8 mouse cellular contexts compared by ENCODE assay signal in genomic region chr5:145234636-145235035, GRCm38 (mm10). TPM values are rescaled to one million over a fixed set of nuclear protein-coding genes. Genes with fewer than 3 reads are reported as not detected.
A peak's percentile ranks its signal among the peaks of the same experiment; 100 is the strongest.
DNase-seq lines count a peak whose midpoint lies in the region; ATAC-seq and TF ChIP-seq lines count a peak whose summit lies in the region.

No protein-coding gene starts in this region.

- no peaks in the 10 kb centered on the region for H3K9me3 ChIP-seq in midbrain, postnatal 0 days (ENCODE audit: low read length)
- no peaks in the 10 kb centered on the region for H3K9me3 ChIP-seq in midbrain, embryonic 15.5 days

- peaks cover 47% of the 10 kb centered on the region for H3K36me3 ChIP-seq in midbrain, postnatal 0 days (ENCODE audit: insufficient read depth, low read length)
- H3K36me3 ChIP-seq in midbrain, embryonic 15.5 days (replicated peaks): peaks cover 31% of the 10 kb centered on the region

- peaks cover 5% of the 10 kb centered on the region for H3K4me1 ChIP-seq in midbrain, postnatal 0 days (ENCODE audit: insufficient read depth, low read length)
- peaks cover 23% of the 10 kb centered on the region for H3K4me1 ChIP-seq in midbrain, embryonic 15.5 days

- intact Hi-C loops in gastrocnemius, adult 2 months (cut with DNase I): loop anchor here (10.0 kb wide), 1 partner anchor 150 kb away; the partner anchor contains the start of genes Arpc1a and Kpna7

- H3K4me3 ChIP-seq in gastrocnemius, adult 2 months: no peak overlapping the region
- H3K4me3 ChIP-seq in midbrain, postnatal 0 days (ENCODE audit: low read depth, low read length): no peak overlapping the region
- H3K4me3 ChIP-seq in midbrain, embryonic 15.5 days: no peak overlapping the region

- no peak overlapping the region for H3K27ac ChIP-seq in gastrocnemius, adult 2 months
- no peak overlapping the region for H3K27ac ChIP-seq in midbrain, postnatal 0 days (ENCODE audit: low read depth, low read length)
- H3K27ac ChIP-seq in midbrain, embryonic 15.5 days: no peak overlapping the region

- TF ChIP-seq CTCF in gastrocnemius, adult 2 months (IDR thresholded peaks at IDR 0.05): peak; percentile 58
- TF ChIP-seq CTCF in midbrain, postnatal 0 days (IDR thresholded peaks at IDR 0.05): peak; percentile 77

- H3K27me3 ChIP-seq in midbrain, postnatal 0 days (ENCODE audit: insufficient read depth, low read length): no peaks in the 10 kb centered on the region
- no peaks in the 10 kb centered on the region for H3K27me3 ChIP-seq in midbrain, embryonic 15.5 days (replicated peaks)

- no peak for DNase-seq in gastrocnemius, adult 2 months
- no peak for DNase-seq in gastrocnemius, postnatal 25 days
- DNase-seq in midbrain, postnatal 0 days (ENCODE audit: low spot score): peak; percentile 46
- peak; percentile 38 for DNase-seq in embryo, embryonic 10.5 days (ENCODE audit: low spot score)
- peak; percentile 18 for DNase-seq in mesoderm, embryonic 11.5 days (ENCODE audit: low read depth, low spot score)
- DNase-seq in frontal cortex, postnatal 25 days (ENCODE audit: low spot score in 2 of 2): no peak
- no peak for DNase-seq in right cerebral cortex, postnatal 36 days (ENCODE audit: low spot score in 2 of 2)

- no peak for ATAC-seq in midbrain, postnatal 0 days (ENCODE audit: low FRiP score)
- no peak for ATAC-seq in midbrain, embryonic 15.5 days (replicated peaks)

- no peak overlapping the region for H3K4me2 ChIP-seq in midbrain, postnatal 0 days (ENCODE audit: low read depth, low read length, poor library complexity, severe bottlenecking)
- H3K4me2 ChIP-seq in midbrain, embryonic 15.5 days: no peak overlapping the region

- no peak overlapping the region for H3K9ac ChIP-seq in midbrain, postnatal 0 days (replicated peaks; ENCODE audit: low read length, poor library complexity, severe bottlenecking)
- no peak overlapping the region for H3K9ac ChIP-seq in midbrain, embryonic 15.5 days

RNA-seq across cellular contexts. Expression of gene Zfp655, which starts 3.1 kb away (rescaled TPM):
- total RNA-seq in gastrocnemius, adult 2 months (2021): 10 to 100 TPM; 14.3 to 15.2 TPM
- total RNA-seq in gastrocnemius, postnatal 25 days (2021): 10 to 100 TPM; 10.9 to 12.6 TPM
- 24.0 and 36.9 TPM in 2 replicates for total RNA-seq in midbrain, postnatal 0 days (2014; rRNA removed)
- 23.1 and 25.6 TPM in 2 replicates for polyA plus RNA-seq in midbrain, postnatal 0 days (2015; fragmentation: Nextera tagmentation; extraction: Ambion mirVana)
- polyA plus RNA-seq in midbrain, embryonic 15.5 days (2015; fragmentation: Nextera tagmentation; extraction: Ambion mirVana): 31.4 and 34.1 TPM in 2 replicates

RNA-seq across cellular contexts. Expression of gene Zkscan5, which starts 30.3 kb away (rescaled TPM):
- 1 to 10 TPM; 8.6 to 9.3 TPM for total RNA-seq in gastrocnemius, adult 2 months (2021)
- 1 to 10 TPM; 6.7 to 6.9 TPM for total RNA-seq in gastrocnemius, postnatal 25 days (2021)
- total RNA-seq in midbrain, postnatal 0 days (2014; rRNA removed): 17.7 and 19.4 TPM in 2 replicates
- polyA plus RNA-seq in midbrain, postnatal 0 days (2015; fragmentation: Nextera tagmentation; extraction: Ambion mirVana): 12.8 and 13.3 TPM in 2 replicates
- polyA plus RNA-seq in midbrain, embryonic 15.5 days (2015; fragmentation: Nextera tagmentation; extraction: Ambion mirVana): 16.2 and 17.2 TPM in 2 replicates

RNA-seq across cellular contexts. Expression of gene Zkscan14, which starts 33.0 kb away (rescaled TPM):
- total RNA-seq in gastrocnemius, adult 2 months (2021): 10 to 100 TPM in 1 of 2 experiments, 1 to 10 TPM in 1; 9.3 to 11.6 TPM
- 1 to 10 TPM; 7.8 to 9.7 TPM for total RNA-seq in gastrocnemius, postnatal 25 days (2021)
- 6.6 and 11.1 TPM in 2 replicates for total RNA-seq in midbrain, postnatal 0 days (2014; rRNA removed)
- polyA plus RNA-seq in midbrain, postnatal 0 days (2015; fragmentation: Nextera tagmentation; extraction: Ambion mirVana): 9.9 and 11.1 TPM in 2 replicates
- 15.7 and 17.0 TPM in 2 replicates for polyA plus RNA-seq in midbrain, embryonic 15.5 days (2015; fragmentation: Nextera tagmentation; extraction: Ambion mirVana)

RNA-seq across cellular contexts. Expression of gene Atp5j2, which starts 42.8 kb away (rescaled TPM):
- 100 to 1,000 TPM; 622 to 768 TPM for total RNA-seq in gastrocnemius, adult 2 months (2021)
- 100 to 1,000 TPM; 674 to 757 TPM for total RNA-seq in gastrocnemius, postnatal 25 days (2021)
- 123 and 139 TPM in 2 replicates for total RNA-seq in midbrain, postnatal 0 days (2014; rRNA removed)
- polyA plus RNA-seq in midbrain, postnatal 0 days (2015; fragmentation: Nextera tagmentation; extraction: Ambion mirVana): 634 and 667 TPM in 2 replicates
- 604 and 630 TPM in 2 replicates for polyA plus RNA-seq in midbrain, embryonic 15.5 days (2015; fragmentation: Nextera tagmentation; extraction: Ambion mirVana)

RNA-seq across cellular contexts. Expression of gene Zscan25, which starts 45.7 kb away (rescaled TPM):
- total RNA-seq in gastrocnemius, adult 2 months (2021): 1 to 10 TPM; 8.8 to 9.4 TPM
- 1 to 10 TPM; 6.8 to 7.0 TPM for total RNA-seq in gastrocnemius, postnatal 25 days (2021)
- total RNA-seq in midbrain, postnatal 0 days (2014; rRNA removed): 18.5 and 24.6 TPM in 2 replicates
- polyA plus RNA-seq in midbrain, postnatal 0 days (2015; fragmentation: Nextera tagmentation; extraction: Ambion mirVana): 0.83 and 0.93 TPM in 2 replicates
- polyA plus RNA-seq in midbrain, embryonic 15.5 days (2015; fragmentation: Nextera tagmentation; extraction: Ambion mirVana): 0.43 and 1.2 TPM in 2 replicates

Comparison
In these comparisons a context has a peak if more than half of its experiments do, and no peak if none do; other contexts are left out.
1. DNase-seq: peak in midbrain, postnatal 0 days (single experiment), embryo, embryonic 10.5 days (single experiment) and mesoderm, embryonic 11.5 days (single experiment); none in gastrocnemius, adult 2 months (single experiment), gastrocnemius, postnatal 25 days (single experiment), frontal cortex, postnatal 25 days (0 of 2) and right cerebral cortex, postnatal 36 days (0 of 2).